Mouse (Mus musculus) spleen, adult 2 months (tissue): Measurements from ENCODE around the gene Snx29.

Source experiments
- CTCF ChIP-seq: fragments of 200-500 bp; IDR thresholded peaks from 2 replicates; pipeline ENCODE4 v1.5.1; 2011; ENCODE audit warnings: mild to moderate bottlenecking, inconsistent platforms; ENCODE audit not compliant: insufficient read depth, insufficient read length, insufficient replicate concordance; ENCODE audit errors: extremely low read depth
- POLR2A ChIP-seq: fragments of 200-500 bp; IDR thresholded peaks from 2 replicates; pipeline ENCODE4 v1.6.1; 2011; ENCODE audit warnings: low read depth, low read length, inconsistent platforms

- no peak for TF ChIP-seq CTCF
- no peak for TF ChIP-seq POLR2A
Measured at GRCm38 (mm10) chr16:11442534-11442933, 119.8 kb downstream of the Snx29 start.
